Mouse (Mus musculus): ENCODE measurements around the gene Cd4.
"Not testable (repeated sequence)": the region's sequence is repeated elsewhere in the genome, so short reads cannot be mapped to it uniquely, and the experiment has no call there.

GRCm38 (mm10) chr6:124831199-124831598 lies 56.8 kb downstream of the Cd4 start:
- TF ChIP-seq CTCF (IDR thresholded peaks at IDR 0.05; ENCODE audit: insufficient read depth, low read length); POLR2A (IDR thresholded peaks at IDR 0.05; ENCODE audit: borderline replicate concordance, extremely low read depth, low read depth, low read length): not testable (repeated sequence)

Measured in lung, adult 2 months (tissue).